Mouse (Mus musculus) lung, postnatal 0 days (tissue): Measurements from ENCODE around the gene Pkd1l2.

Experiments used
- CTCF ChIP-seq: IDR thresholded peaks from 2 replicates; pipeline ENCODE4 v1.5.1; 2016; ENCODE audit warnings: antibody characterized with exemption, mild to moderate bottlenecking
- EP300 ChIP-seq: IDR thresholded peaks from 2 replicates; pipeline ENCODE4 v1.6.1; 2016; ENCODE audit warnings: antibody characterized with exemption, mild to moderate bottlenecking, control low read depth

DNA sequence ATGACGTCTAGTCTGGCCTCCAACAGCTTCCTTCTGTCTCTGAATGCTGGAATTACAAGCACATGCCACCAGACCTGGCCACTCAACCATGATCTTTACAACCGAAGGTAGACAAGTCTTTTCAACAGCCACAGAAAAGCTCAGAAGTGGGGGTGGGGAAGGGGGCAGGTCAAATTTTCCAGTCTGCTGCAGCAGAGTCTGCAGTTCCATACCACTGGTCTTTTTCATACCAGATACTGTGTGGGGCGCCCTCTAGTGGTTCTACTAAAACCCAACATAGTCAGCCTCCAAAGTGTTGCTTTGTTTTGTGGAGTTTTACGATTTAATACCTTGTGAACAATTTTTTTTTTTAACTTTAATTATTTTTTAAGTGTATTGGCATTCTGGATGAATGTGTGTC, 102.1 kb downstream of the Pkd1l2 start:
- TF ChIP-seq CTCF (peak; percentile 82), EP300 (no peak)
